Mouse (Mus musculus): Measurements from ENCODE around the gene Zdhhc22.

The Zdhhc22 gene

DNA sequence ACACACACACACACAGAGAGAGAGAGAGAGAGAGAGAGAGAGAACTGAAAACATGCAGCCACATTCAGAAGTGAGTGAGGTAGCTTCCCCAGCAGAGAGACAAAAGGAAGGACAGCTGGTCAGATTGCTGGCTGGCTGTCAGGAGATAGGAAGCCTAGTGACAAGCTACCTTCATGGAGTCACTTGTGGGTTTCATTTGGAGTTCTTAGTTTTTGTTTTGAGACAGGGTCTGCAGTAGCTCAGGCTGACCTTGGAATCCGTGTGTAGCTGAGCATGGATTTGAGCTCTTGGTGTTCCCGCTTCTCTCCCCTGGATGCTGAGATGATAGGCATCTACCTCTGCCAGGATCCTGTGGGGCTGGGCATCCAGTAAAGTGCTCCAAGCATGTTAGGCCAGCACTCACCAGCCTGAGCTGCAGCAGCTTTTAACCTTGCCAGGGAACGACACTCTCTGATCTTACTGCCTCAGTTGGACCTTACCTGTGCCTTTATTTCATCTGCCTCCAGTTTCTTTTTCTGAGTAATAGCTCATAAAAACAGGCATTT, 29.4 kb downstream of the Zdhhc22 start:
- peak; percentile 71 to 76 for DNase-seq

DNA sequence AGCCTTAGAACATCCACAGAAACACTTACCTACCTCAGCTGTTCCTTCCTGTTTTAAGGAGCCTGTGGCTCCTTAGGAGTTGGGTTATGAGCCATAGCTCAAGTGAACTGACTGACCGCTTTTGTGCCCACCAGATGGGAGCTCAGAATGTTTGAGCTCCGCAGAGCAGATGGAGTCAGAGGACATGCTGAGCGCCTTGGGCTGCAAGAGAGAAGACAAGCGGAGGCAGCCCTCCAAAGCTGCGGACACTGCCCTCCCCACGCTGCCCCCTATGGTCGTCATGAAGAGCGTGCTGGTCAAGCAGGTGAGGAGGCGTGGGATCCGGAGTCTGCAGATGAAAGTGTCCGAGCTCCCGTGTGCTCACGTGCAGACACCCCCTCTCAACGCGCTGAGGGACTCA, 30.1 kb downstream of the Zdhhc22 start:
- DNase-seq, result peak; percentile 91 to 94

DNA sequence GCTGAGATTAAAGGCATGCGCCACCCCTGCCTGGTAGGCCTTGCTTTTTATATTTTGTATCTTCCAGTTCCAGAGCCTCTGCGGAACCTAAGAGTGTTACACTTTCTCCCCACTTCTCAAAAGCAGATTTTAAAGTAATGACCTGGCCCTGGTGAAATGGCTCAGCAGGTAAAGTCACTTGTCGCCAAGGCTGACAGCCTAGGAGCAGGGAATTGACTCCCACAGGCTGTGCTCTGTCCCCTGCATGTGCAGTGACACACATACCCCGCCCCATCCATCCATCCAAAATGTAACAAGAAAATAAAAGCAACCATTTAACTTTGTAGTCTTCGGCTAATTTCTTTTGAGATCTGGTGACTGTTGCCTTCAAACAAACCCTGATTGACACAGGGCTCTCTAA, 30.6 kb downstream of the Zdhhc22 start:
- DNase-seq, result peak; percentile 26 to 59

DNA sequence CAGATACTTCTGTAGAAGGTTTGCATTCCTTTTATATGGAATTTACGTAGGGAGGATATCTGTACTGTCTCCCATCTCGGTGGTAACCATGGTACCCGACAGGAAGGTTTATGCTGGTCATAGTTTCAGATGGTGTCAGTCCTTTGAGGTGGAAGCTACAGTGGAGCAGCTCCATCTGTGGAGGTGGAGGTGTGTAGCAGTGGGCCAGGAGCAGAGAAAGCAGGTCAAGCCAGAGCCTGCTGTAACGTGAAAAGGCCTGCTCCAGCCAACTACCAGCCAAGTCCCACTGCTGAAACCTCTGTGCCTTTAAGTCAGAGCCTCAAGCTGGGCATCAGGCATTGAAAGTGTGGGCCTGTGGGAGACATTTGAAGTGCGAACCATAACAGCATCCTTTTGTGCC, 31.7 kb downstream of the Zdhhc22 start:
- DNase-seq, result peak in 1 of 2 experiments; percentile 40

DNA sequence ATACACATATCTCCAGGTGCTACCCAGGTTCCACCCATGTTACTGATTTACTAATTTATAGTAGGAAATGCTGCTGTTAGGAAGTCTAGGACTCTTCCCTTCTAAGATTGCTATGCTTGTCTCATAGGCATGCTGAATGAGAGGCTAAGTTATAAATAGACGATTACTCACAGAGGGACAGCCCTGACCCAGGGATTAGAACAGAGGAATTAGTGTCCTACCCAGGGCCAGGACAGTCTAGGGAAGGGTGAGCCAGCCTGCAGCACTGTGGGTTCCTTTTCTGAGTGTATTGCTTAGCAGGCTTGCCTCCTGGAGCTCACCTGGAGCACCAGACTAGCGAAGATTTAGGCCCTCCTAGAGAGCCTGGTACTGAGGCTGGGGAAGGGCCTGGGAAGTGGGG, 34.3 kb downstream of the Zdhhc22 start:
- DNase-seq, result no peak

DNA sequence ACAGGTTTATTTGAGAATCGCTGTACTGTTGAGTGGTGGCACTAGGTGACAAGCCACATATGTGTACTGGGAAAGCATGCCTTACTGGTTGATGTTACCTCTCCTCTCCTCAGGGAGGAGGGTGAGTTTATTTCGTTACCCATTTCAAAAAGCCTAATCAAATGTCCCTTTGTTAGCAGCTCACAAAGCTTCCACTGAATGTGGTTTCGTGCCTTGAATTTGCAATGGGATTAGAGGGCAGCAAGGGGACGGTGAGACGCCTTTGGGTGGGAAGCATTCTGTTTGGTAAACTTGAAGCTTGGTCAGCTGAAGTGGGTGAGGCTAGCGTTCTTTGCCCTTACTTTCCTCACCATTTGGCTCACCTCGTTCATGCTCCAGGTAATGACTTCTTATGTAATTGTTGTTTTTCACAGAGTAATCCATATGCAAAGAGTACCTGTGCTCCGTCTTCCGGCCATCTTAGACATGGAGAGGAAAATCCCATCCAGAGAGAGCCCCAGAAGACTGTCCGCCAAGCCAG, 37.8 kb downstream of the Zdhhc22 start:
- DNase-seq, result no peak

DNA sequence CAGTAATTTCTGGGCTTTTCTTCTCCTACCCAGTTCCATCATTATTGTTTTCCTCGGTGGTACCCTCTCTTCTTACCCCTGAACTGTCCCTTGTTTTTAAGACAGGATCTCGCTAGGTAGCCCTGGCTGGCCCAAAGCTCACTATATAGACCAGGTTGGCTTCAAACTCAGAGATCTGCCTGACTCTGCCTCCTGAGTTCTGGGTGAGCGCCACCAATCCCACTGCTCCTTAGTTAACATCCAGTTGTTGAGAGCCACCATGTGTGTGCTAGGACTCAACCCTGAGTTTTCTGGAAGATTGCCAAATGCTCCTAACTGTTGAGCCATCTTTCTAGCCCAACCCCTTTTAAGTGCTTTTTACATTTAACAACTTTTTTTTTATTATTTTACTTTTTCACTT, 39.3 kb downstream of the Zdhhc22 start:
- DNase-seq, result peak in 1 of 2 experiments; percentile 40

DNA sequence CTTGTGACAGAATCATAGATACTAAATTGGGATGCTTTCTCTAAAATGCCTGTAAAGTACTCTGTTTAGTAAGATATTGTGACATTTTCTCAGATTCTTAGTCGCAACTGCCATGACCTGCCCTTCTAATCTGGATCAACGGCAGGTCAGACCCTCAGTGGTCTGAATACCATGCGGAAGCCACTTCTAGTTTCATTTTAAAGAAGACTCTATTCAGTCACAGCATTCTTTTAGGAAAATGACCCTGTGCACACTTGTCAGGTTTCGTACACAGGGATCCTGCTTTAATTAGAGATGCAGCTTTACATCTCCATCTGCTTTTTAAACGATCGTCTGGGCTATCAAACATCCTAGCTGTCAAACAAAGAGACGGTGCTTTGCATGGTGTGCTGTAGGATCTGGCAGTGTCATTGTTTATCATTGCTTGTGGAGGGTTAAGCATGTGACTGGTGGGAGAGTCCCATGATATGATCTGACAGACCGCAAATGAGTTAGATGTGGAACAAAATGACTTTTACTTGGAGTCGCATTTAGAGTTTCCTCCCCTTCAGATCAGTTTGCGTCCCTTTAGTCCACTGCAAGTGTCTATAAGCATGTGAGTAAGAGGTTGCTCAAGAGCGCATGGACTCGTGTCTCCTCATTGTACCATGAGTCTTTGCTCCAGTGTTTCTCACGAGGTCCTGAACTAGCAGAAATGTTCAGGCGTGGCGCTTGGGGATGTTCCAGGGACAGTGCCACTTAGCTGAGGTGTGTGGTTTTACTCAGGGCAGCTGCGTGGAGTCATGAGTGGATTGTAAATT, 39.9 kb downstream of the Zdhhc22 start:
- DNase-seq, result peak in 1 of 2 experiments; percentile 44

DNA sequence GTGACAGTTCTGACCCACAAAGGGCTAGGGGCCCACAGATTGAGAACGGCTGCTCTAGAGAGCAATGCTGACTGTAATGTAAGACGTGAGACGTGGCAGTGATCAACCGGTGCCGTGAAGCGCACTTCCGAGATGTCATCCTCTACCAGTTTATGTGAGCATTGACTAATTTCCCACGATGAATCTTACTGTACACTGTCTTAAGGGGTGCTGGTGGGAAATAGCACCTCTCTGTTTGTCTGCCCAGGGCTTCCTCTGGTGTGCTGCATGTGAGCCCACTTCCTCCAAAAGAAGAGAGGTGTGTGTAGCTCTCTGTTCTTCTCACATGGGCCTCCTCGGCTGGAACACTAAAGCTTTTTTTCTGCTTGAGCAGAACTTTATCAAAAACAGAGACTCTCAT, 40.7 kb downstream of the Zdhhc22 start:
- DNase-seq, result peak in 1 of 2 experiments; percentile 48

DNA sequence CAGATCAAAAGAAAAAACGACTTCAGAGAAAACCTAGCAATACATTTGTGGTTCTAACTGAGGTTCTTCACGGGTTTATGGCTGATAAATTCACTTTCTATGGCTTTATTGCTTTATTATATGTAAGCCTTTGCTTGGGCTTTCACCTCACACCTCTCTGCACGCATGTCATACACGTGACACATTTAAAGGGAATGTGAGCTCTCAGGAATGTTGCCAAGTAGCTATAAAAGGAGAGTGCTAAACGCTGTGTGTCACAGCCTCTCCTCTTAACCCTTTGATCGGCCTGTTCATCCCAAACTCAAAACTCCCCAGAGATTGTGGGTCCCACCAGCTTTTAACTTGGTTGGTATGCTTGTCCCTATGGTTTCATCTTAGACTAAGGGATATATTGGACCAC, 41.6 kb downstream of the Zdhhc22 start:
- DNase-seq, result peak; percentile 49 to 69

DNA sequence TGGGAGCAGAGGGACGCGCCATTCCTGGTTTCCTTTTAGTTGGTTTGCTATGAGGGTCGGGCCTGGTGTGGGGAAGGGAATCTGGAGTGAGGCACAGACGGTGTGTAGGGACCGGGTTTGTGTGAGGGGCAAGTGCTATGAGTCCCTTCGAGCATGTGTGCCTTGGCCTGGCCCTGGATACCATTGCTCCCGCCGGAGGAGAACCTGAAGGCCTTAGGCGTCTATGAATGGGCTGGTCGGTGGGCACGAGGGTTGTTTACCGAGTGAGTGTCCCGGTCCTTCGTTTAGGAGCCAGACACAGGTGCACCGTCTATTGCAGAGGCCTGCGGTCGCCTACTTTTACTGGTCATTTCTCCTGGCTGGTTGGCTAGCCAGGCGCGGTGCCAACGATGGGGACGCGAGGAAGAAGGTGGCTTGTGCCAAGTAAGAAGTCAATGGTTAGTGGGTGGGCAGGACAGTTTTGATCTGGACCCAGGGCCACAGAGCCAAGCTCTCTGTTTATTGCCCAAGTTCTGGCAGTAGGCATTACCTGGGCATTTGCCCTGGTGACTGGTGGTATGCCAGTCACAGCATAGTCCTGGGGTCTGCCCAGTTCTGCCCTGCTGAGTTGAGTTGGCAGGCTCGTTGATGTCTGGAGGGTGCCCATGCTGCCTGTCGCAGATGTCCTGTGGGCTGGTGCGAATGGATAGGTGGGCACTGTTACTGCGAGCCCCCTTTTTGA, 42.4 kb downstream of the Zdhhc22 start:
- DNase-seq, result peak; percentile 98 to 99

DNA sequence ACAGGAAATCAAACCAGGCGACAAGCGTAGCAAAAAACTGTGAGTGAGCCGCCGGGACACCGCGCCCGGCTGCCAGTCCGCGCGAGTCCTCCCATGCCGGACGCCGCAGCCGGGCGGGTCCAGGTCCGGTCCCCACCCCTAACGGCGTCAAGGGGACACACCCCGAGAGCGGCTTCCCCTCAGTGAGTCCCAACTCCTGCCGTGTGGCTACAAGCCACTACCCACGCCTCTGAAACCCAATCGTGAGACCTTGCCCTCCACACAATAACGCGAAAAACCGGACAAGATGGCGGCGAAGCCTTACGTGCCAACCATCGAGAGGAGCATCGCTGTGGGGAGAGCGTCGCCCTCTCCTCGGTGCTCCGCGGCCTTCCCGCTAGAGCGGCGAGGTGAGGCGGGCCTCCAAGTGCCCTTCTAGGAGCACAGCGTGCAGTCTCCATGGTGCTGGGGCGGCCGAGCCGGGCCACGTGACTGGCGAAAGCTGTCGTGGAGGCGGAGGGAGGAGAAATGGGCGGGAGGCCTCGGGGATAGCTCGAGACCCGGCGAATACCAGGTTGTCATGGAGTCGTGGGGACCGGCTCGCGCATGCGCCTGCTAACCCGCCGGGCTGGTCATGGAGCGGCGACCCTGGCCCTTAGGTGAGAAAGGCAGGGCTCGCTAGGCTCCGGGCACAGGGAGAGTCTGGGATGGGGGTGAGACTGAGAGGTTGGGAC, 43.2 kb downstream of the Zdhhc22 start, which contains the start of gene Cipc:
Gene Cipc (plus strand): TSS at position 182 of the 713 bp plus-strand sequence.
- DNase-seq, result peak; percentile 98

DNA sequence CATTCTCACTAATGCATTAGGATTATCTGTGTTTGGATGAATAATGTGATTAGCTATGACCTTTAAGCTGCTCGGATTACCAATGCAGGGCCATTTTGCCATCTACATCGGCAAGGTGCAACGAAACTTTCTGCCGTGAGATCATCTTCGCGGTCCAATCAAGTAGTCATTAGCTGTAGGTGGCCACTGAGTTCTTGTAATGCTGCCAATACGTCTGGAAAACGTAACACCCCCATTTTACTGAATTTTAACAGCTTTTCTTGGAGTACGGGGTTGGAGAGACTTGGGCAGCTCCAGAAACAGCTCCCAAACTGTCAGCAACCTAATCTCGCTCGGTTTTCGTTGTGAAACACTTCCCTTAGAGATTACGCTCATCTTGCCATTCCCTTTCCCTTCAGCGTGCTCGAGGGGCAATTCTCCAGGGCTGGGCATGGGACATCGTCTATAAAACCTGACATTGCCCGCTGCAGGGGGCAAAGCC, 43.9 kb downstream of the Zdhhc22 start:
- peak in 1 of 2 experiments; percentile 74 for DNase-seq

DNA sequence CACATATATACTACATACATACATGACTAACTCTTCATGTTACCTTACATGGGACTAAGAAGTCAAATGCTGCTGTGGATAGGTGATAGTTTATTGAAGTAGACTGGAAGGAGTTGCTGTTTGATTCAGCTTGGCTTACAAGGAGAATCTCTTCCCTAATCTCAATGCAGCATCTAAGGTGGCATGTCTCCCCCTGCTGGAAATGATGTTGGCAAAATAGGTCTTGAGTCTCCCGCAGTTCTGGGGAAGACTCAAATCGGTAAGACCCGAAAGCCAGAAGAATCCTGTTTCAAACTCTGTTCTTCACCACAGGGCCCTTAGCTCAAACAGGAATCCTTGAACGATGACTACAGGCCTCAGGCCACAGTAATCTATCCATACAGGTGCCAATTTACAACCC, 45.1 kb downstream of the Zdhhc22 start:
- DNase-seq, result peak; percentile 83 to 85

DNA sequence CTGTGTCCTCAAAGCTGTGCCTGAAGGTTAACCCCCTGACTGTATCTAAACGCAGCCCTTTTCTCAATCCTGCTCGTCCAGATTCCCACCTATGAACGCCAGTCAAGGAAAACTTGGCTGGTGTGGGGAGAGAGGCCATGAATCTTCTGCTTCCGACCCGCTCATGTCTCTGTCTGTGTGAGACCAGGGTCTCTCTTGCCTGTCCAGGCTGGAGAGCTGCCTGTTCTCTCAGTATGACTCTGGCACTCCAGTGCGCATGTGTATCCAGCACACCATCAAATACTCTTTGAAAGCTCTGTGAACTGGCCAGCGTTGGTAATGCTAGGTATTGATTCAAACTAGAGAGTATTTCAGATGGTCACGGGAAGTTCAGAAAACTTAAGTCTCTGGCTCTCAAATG, 46.8 kb downstream of the Zdhhc22 start:
- DNase-seq, result peak; percentile 75 to 76

DNA sequence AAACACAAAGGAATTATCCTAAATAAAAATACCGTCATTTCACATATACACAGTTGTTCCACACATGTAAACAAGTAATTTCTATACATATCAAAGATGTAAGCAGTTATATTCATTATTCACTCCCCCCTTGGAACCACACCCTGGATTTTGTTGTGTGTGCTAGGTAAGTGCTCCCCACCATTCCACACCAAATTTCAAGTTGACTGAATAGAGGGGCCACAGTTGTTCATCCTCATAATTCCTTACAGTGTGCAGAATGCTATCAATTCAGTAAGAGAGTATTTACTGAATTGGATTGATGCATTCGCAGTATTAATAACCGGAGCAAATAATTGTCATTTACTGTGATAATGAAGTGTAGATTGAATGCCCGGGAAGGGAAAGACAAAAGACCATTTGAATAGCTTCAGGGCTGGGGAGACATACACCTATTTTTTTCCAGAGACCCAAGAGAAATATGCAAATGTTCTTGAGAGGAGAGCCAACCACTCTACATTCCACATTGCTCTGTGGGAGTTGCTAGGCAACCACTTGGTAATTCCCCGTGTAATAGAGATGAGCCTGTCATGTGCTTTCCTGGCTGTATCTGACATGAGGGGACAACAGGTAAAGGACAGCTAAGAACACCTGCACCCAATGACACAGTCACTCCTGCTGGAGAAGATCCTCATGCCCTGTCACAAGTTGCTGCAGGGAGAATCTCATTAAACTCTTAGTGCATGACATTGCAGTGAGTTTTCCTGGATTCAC, 48.3 kb downstream of the Zdhhc22 start:
- DNase-seq, result peak in 1 of 2 experiments; percentile 56

DNA sequence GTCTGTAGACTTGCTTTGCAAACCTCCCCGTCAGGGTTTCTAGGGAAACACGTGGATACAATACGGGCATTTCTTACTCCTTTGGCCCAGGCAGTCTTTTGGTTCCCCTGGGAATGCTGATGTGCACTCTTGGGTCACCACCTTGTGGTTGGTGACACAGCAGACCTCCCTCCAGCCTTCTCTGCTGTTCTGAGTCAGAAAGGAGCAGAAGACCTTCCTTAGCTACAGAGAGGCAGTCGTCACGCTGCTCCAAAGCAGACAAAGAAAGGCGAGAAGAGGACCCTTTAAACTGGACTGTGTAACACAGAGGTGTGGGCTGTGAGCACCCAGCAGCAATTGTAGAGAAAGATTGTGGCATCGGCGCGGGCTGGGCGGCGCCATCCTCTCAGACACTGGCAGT, 49.1 kb downstream of the Zdhhc22 start:
- peak in 1 of 2 experiments; percentile 31 for DNase-seq

DNA sequence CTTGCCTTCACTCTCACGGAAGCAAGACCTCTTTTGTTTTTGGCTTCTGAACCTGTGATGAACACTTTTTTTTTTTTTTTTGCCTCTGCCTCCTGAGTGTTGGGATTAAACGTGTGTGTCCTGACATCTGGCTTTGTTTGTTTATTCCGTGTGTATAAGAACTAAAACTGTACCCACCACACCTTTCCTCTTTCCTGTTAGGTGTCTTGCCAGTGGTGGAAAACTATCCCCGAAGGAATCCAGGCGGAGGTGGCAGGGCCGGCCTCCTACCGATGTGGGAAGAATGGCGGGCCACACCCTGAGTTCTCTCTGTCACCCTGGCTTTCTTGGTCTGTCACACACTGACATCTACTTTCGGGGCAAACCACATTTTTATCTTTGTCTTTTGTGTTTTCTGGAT, 51.7 kb downstream of the Zdhhc22 start:
- no peak for DNase-seq

DNA sequence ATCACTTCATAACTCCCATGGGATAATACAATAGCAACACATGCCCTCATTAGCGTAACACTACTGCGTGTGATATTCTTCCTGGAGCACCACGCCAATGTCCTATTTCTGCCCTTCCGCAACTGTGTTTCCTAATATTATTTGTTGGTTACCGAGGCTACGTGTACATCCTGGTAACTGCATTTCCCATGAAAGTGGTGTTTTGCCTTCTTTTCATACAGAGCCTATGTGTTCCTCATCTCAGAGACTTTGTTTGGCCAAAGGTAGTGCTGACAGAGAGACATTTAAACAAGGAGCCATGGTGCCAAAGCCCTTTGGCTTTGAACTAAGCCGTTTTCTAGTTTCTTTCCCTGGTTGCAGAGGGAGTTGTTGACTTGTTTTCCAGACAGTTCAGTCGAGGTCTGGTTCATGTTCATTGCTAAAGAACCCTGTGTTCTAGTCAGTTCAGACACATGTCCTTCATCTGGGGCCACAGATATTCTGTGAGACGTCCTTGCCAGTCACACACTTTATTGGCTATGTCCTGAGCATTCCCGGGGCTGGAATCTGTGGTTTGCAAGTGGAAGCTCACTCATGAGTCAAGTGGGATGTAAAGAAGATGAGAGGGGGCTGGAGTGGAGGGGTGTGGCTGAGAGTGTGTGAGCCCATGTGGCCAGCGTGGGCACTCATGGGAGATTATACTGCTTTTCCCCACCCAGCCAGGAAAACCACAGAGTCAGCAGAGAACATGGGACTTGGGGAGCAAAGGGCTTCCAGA, 53.5 kb downstream of the Zdhhc22 start:
- no peak for DNase-seq

DNA sequence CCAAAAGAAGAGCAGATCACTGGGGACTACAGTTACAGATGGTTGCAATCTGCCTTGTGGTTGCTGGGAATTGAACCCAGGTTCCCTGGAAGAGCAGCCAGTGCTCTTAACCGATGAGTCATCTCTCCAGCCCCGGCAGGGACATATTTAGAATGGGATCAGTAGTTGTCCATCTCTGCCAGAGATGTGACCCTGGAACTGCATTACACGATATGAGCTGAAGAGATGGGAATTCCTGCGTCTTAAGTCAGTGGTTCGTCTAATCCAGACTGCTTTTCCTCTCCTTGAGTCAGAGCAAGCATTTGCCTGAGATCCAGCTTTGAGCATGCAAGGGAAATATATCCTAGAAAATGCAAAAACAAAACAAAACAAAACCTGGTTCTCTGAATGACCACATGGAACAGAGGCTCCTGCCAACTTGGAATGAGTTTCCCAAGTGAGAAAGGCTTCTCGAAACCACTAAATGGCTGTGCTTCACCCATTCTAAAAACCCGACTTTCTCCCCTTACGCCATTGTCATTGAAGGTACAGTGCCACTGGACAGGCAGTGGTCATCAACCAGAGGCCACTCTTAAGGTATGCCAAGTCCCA, 54.4 kb downstream of the Zdhhc22 start:
- no peak for DNase-seq

DNA sequence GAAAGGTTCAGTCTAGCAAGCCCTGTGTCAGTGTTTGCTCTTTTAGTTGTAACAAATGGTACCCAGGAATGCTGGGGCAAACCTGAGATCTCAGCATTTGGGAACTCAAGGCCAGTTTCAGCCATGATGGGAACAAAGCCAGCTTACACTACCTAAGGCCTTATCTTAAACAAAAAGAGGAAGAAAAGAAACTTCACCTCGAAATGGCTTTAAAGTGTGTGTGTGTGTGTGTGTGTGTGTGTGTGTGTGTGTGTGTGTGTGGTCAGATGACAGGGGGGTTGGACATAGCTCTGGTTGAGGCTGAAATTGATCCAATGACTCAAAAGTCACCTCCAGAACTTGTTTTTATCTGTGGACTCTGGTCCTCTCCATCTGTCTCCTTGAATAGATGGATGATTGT, 55.5 kb downstream of the Zdhhc22 start:
- no peak for DNase-seq
